Mouse (Mus musculus) intestine, embryonic 15.5 days (tissue): Measurements from ENCODE around the gene Kif28. TPM values are rescaled to one million over a fixed set of nuclear protein-coding genes. Genes with fewer than 3 reads are reported as not detected.
"Not testable (repeated sequence)": the region's sequence is repeated elsewhere in the genome, so short reads cannot be mapped to it uniquely, and the experiment has no call there.

Source experiments
- ATAC-seq: fragments of 200-750 bp; cut with Nextera tagmentation; 2 replicates; pipeline ENCODE4 v1.8.0; 2017; ENCODE audit warnings: moderate TSS enrichment, moderate library complexity
- H3K27ac ChIP-seq: fragments of 300-500 bp; sonication (generic); 2 replicates; pipeline ENCODE4 v1.5.1; 2015; ENCODE audit warnings: mild to moderate bottlenecking, inconsistent platforms
- H3K27me3 ChIP-seq: fragments of 300-500 bp; sonication (generic); replicated peaks from 2 replicates; pipeline ENCODE4 v1.6.1; 2015; ENCODE audit warnings: inconsistent platforms
- H3K36me3 ChIP-seq: fragments of 300-500 bp; sonication (generic); 2 replicates; pipeline ENCODE4 v1.6.1; 2015; ENCODE audit warnings: inconsistent platforms
- H3K4me1 ChIP-seq: fragments of 300-500 bp; sonication (generic); replicated peaks from 2 replicates; pipeline ENCODE4 v1.6.1; 2015; ENCODE audit warnings: inconsistent platforms
- H3K4me2 ChIP-seq: fragments of 300-500 bp; sonication (generic); replicated peaks from 2 replicates; pipeline ENCODE4 v1.6.1; 2015; ENCODE audit warnings: mild to moderate bottlenecking, inconsistent platforms
- H3K4me3 ChIP-seq: fragments of 300-500 bp; sonication (generic); replicated peaks from 2 replicates; pipeline ENCODE4 v1.5.1; 2015; ENCODE audit warnings: inconsistent platforms
- H3K9ac ChIP-seq: fragments of 300-500 bp; sonication (generic); 2 replicates; pipeline ENCODE4 v1.6.1; 2015; ENCODE audit warnings: inconsistent platforms
- H3K9me3 ChIP-seq: fragments of 300-500 bp; sonication (generic); 2 replicates; pipeline ENCODE4 v1.6.1; 2016; ENCODE audit warnings: inconsistent platforms
- WGBS: fragments of 180-500 bp; shearing (Covaris S2); methylation state at CpG from one replicate; pipeline ENCODE4 v1.1.7; 2015; 5-methylcytosine and 5-hydroxymethylcytosine counted together
- polyA plus RNA-seq: library from polyadenylated mRNA; unstranded; fragments of >200 nt; fragmentation: Nextera tagmentation; extraction: Ambion mirVana; gene quantifications from 2 replicates; pipeline ENCODE4 v1.2.1, GENCODE M21; 2015

Gene Kif28
- polyA plus RNA-seq, 1 experiment from 2014 or later: not detected

- H3K9ac ChIP-seq: no peak overlapping the region
- no peak for ATAC-seq
- WGBS: 36% methylated on average over 15 of the region's 15 CpGs
- no peaks in the 10 kb centered on the region for H3K27me3 ChIP-seq
- no peak overlapping the region for H3K4me3 ChIP-seq
- no peaks in the 10 kb centered on the region for H3K9me3 ChIP-seq
- no peaks in the 10 kb centered on the region for H3K4me1 ChIP-seq
- H3K27ac ChIP-seq: no peak overlapping the region
- H3K36me3 ChIP-seq: no peaks in the 10 kb centered on the region
- H3K4me2 ChIP-seq: no peak overlapping the region
These were observed 10.3 kb downstream of the Kif28 start for GRCm38 (mm10) chr1:179734500-179735474.

GRCm38 (mm10) chr1:179731391-179731790 lies 13.7 kb downstream of the Kif28 start:
- H3K27ac ChIP-seq: no peak overlapping the region
- WGBS: 84% methylated on average over 3 of the region's 3 CpGs
- no peak overlapping the region for H3K9ac ChIP-seq
- no peaks in the 10 kb centered on the region for H3K36me3 ChIP-seq
- no peaks in the 10 kb centered on the region for H3K9me3 ChIP-seq
- H3K4me2 ChIP-seq: no peak overlapping the region
- no peak overlapping the region for H3K4me3 ChIP-seq
- H3K4me1 ChIP-seq: no peaks in the 10 kb centered on the region
- no peaks in the 10 kb centered on the region for H3K27me3 ChIP-seq
- no peak for ATAC-seq

GRCm38 (mm10) chr1:179728661-179729060 lies 16.4 kb downstream of the Kif28 start:
- H3K4me3 ChIP-seq: no peak overlapping the region
- no peak overlapping the region for H3K27ac ChIP-seq
- no peak overlapping the region for H3K9ac ChIP-seq
- no peak for ATAC-seq
- no peak overlapping the region for H3K4me2 ChIP-seq
- H3K9me3 ChIP-seq: no peaks in the 10 kb centered on the region
- H3K36me3 ChIP-seq: no peaks in the 10 kb centered on the region
- no peaks in the 10 kb centered on the region for H3K4me1 ChIP-seq
- WGBS: 88% methylated on average over 10 of the region's 10 CpGs
- H3K27me3 ChIP-seq: no peaks in the 10 kb centered on the region

GRCm38 (mm10) chr1:179722811-179723469 lies 22.1 kb downstream of the Kif28 start:
- Histone ChIP-seq H3K27me3 (no peaks in the 10 kb centered on the region), H3K9ac (no peak overlapping the region), H3K4me1 (no peaks in the 10 kb centered on the region), H3K9me3 (no peaks in the 10 kb centered on the region), H3K27ac (no peak overlapping the region), H3K4me2 (no peak overlapping the region), H3K4me3 (no peak overlapping the region), H3K36me3 (no peaks in the 10 kb centered on the region)
- peak; percentile 41; the same call in 1 of the 2 replicates for ATAC-seq
- WGBS: 45% methylated on average over 8 of the region's 8 CpGs

- Histone ChIP-seq H3K4me3 (no peak overlapping the region), H3K27ac (no peak overlapping the region), H3K27me3 (no peaks in the 10 kb centered on the region), H3K4me1 (no peaks in the 10 kb centered on the region), H3K9me3 (no peaks in the 10 kb centered on the region), H3K4me2 (no peak overlapping the region), H3K9ac (no peak overlapping the region), H3K36me3 (no peaks in the 10 kb centered on the region)
- no peak for ATAC-seq
- 89% methylated on average over 4 of the region's 4 CpGs for WGBS
These were observed 29.3 kb downstream of the Kif28 start for GRCm38 (mm10) chr1:179715786-179716185.

- H3K27me3 ChIP-seq, ATAC-seq, H3K36me3 ChIP-seq, H3K4me2 ChIP-seq, H3K9me3 ChIP-seq, H3K9ac ChIP-seq, H3K4me3 ChIP-seq, H3K4me1 ChIP-seq, H3K27ac ChIP-seq: not testable (repeated sequence)
- WGBS: 73% methylated on average over 4 of the region's 4 CpGs
These were observed 29.8 kb downstream of the Kif28 start for GRCm38 (mm10) chr1:179715289-179715688.

GRCm38 (mm10) chr1:179713367-179713766 lies 31.7 kb downstream of the Kif28 start:
- Histone ChIP-seq H3K9ac (no peak overlapping the region), H3K9me3 (no peaks in the 10 kb centered on the region), H3K27ac (no peak overlapping the region), H3K4me1 (no peaks in the 10 kb centered on the region), H3K4me2 (no peak overlapping the region), H3K27me3 (no peaks in the 10 kb centered on the region), H3K36me3 (no peaks in the 10 kb centered on the region), H3K4me3 (no peak overlapping the region)
- WGBS: 81% methylated on average over 3 of the region's 3 CpGs
- no peak for ATAC-seq

GRCm38 (mm10) chr1:179712658-179713057 lies 32.4 kb downstream of the Kif28 start:
- Histone ChIP-seq H3K4me3 (no peak overlapping the region), H3K4me1 (no peaks in the 10 kb centered on the region), H3K36me3 (no peaks in the 10 kb centered on the region), H3K27ac (no peak overlapping the region), H3K4me2 (no peak overlapping the region), H3K9ac (no peak overlapping the region), H3K27me3 (no peaks in the 10 kb centered on the region), H3K9me3 (no peaks in the 10 kb centered on the region)
- WGBS: 82% methylated on average over 7 of the region's 7 CpGs
- ATAC-seq: no peak

GRCm38 (mm10) chr1:179710739-179711138 lies 34.3 kb downstream of the Kif28 start:
- Histone ChIP-seq H3K9me3 (no peaks in the 10 kb centered on the region), H3K4me3 (no peak overlapping the region), H3K9ac (no peak overlapping the region), H3K27ac (no peak overlapping the region), H3K4me2 (no peak overlapping the region), H3K27me3 (no peaks in the 10 kb centered on the region), H3K4me1 (no peaks in the 10 kb centered on the region), H3K36me3 (no peaks in the 10 kb centered on the region)
- WGBS: 83% methylated on average over 5 of the region's 5 CpGs
- no peak for ATAC-seq

- no peak for ATAC-seq
These were observed 35.7 kb downstream of the Kif28 start for GRCm38 (mm10) chr1:179709390-179709789.

GRCm38 (mm10) chr1:179705154-179705553 lies 39.9 kb downstream of the Kif28 start:
- Histone ChIP-seq H3K27me3 (no peaks in the 10 kb centered on the region), H3K4me2 (no peak overlapping the region), H3K36me3 (no peaks in the 10 kb centered on the region), H3K9ac (no peak overlapping the region), H3K9me3 (no peaks in the 10 kb centered on the region), H3K4me1 (no peaks in the 10 kb centered on the region), H3K27ac (no peak overlapping the region), H3K4me3 (no peak overlapping the region)
- WGBS: 88% methylated on average over 6 of the region's 6 CpGs
- ATAC-seq: no peak

More at GRCm38 (mm10) chr1:179709390-179709789, 35.7 kb downstream of the Kif28 start:
- no peaks in the 10 kb centered on the region for H3K9me3 ChIP-seq
- no peaks in the 10 kb centered on the region for H3K27me3 ChIP-seq
- no peak overlapping the region for H3K27ac ChIP-seq
- 67% methylated on average over 6 of the region's 6 CpGs for WGBS
- no peak overlapping the region for H3K4me2 ChIP-seq
- no peak overlapping the region for H3K9ac ChIP-seq
- H3K4me1 ChIP-seq: no peaks in the 10 kb centered on the region
- no peaks in the 10 kb centered on the region for H3K36me3 ChIP-seq
- H3K4me3 ChIP-seq: no peak overlapping the region

- H3K36me3 ChIP-seq: no peaks in the 10 kb centered on the region
- no peak overlapping the region for H3K9ac ChIP-seq
- WGBS: 45% methylated on average over 3 of the region's 3 CpGs
- ATAC-seq: no peak
- H3K4me1 ChIP-seq: no peaks in the 10 kb centered on the region
- no peaks in the 10 kb centered on the region for H3K27me3 ChIP-seq
- no peaks in the 10 kb centered on the region for H3K9me3 ChIP-seq
- no peak overlapping the region for H3K4me2 ChIP-seq
- H3K27ac ChIP-seq: no peak overlapping the region
- no peak overlapping the region for H3K4me3 ChIP-seq
These were observed 40.9 kb downstream of the Kif28 start for GRCm38 (mm10) chr1:179704150-179704549.
